Mouse (Mus musculus) limb, embryonic 11.5 days (tissue): ENCODE data around the gene Gcnt7. TPM values are rescaled to one million over a fixed set of nuclear protein-coding genes. Genes with fewer than 3 reads are reported as not detected.

Experiments used
- ATAC-seq: fragments of 200-750 bp; cut with Nextera tagmentation; 2 replicates; pipeline ENCODE4 v1.8.0; 2017; ENCODE audit warnings: low read depth; ENCODE audit not compliant: insufficient number of reproducible peaks, low FRiP score, low TSS enrichment
- DNase-seq: peaks from one replicate; pipeline ENCODE4 v3.0.0-alpha.2; 2015; ENCODE audit warnings: low spot score
- H3K27ac ChIP-seq: fragments of 300-500 bp; sonication (generic); replicated peaks from 2 replicates; pipeline ENCODE4 v1.5.1; 2014; ENCODE audit warnings: low read depth, mild to moderate bottlenecking, low read length
- H3K27me3 ChIP-seq: fragments of 300-500 bp; sonication (generic); 2 replicates; pipeline ENCODE4 v1.6.1; 2014; ENCODE audit warnings: mild to moderate bottlenecking, low read length, mixed read lengths; ENCODE audit not compliant: control insufficient read depth, insufficient read depth
- H3K36me3 ChIP-seq: fragments of 300-500 bp; sonication (generic); 2 replicates; pipeline ENCODE4 v1.6.1; 2014; ENCODE audit warnings: mild to moderate bottlenecking, low read length, moderate library complexity, mixed read lengths; ENCODE audit not compliant: control insufficient read depth, insufficient read depth
- H3K4me1 ChIP-seq: fragments of 300-500 bp; sonication (generic); 2 replicates; pipeline ENCODE4 v1.6.1; 2014; ENCODE audit warnings: low read length, mixed read lengths; ENCODE audit not compliant: control insufficient read depth, insufficient read depth
- H3K4me2 ChIP-seq: fragments of 300-500 bp; sonication (generic); 2 replicates; pipeline ENCODE4 v1.6.1; 2014; ENCODE audit warnings: low read depth, mild to moderate bottlenecking, moderate library complexity; ENCODE audit not compliant: severe bottlenecking
- H3K4me3 ChIP-seq: fragments of 300-500 bp; sonication (generic); 2 replicates; pipeline ENCODE4 v1.5.1; 2014; ENCODE audit warnings: low read depth, low read length
- H3K9ac ChIP-seq: fragments of 300-500 bp; sonication (generic); 2 replicates; pipeline ENCODE4 v1.6.1; 2014; ENCODE audit warnings: mild to moderate bottlenecking, low read length
- H3K9me3 ChIP-seq: fragments of 300-500 bp; sonication (generic); 2 replicates; pipeline ENCODE4 v1.6.1; 2016; ENCODE audit warnings: low read length; ENCODE audit not compliant: control insufficient read depth
- WGBS: fragments of 180-500 bp; shearing (Covaris S2); extraction: QIAGEN DNeasy Blood & Tissue Kit; methylation state at CpG from one replicate; pipeline ENCODE4 v1.1.7; 2014; 5-methylcytosine and 5-hydroxymethylcytosine counted together
- polyA plus RNA-seq: library from polyadenylated mRNA; unstranded; fragments of >200 nt; fragmentation: Nextera tagmentation; extraction: Ambion mirVana; gene quantifications from 2 replicates; pipeline ENCODE4 v1.2.1, GENCODE M21; 2014

Gcnt7 gene
- polyA plus RNA-seq, 1 experiment from 2014 or later = 0.56 TPM

- 45% methylated on average over 5 of the region's 5 CpGs for WGBS
- no peak for ATAC-seq
Observed at GRCm38 (mm10) chr2:172433746-172434145, 24.6 kb downstream of the Gcnt7 start.

GRCm38 (mm10) chr2:172430609-172431008 is 27.8 kb downstream of the Gcnt7 start:
- no peaks in the 10 kb centered on the region for H3K36me3 ChIP-seq
- ATAC-seq (no peak), DNase-seq (no peak)
- H3K27ac ChIP-seq = no peak overlapping the region
- no peak overlapping the region for H3K4me3 ChIP-seq
- no peaks in the 10 kb centered on the region for H3K4me1 ChIP-seq
- no peaks in the 10 kb centered on the region for H3K27me3 ChIP-seq
- no peak overlapping the region for H3K4me2 ChIP-seq
- H3K9ac ChIP-seq = no peak overlapping the region
- WGBS = 86% methylated on average over 1 of the region's 1 CpGs
- no peaks in the 10 kb centered on the region for H3K9me3 ChIP-seq

More at GRCm38 (mm10) chr2:172433746-172434145, 24.6 kb downstream of the Gcnt7 start:
- Histone ChIP-seq H3K27ac (no peak overlapping the region), H3K9ac (no peak overlapping the region), H3K36me3 (no peaks in the 10 kb centered on the region), H3K4me1 (no peaks in the 10 kb centered on the region), H3K27me3 (no peaks in the 10 kb centered on the region), H3K4me3 (no peak overlapping the region), H3K9me3 (no peaks in the 10 kb centered on the region), H3K4me2 (no peak overlapping the region)
- no peak for DNase-seq

- Histone ChIP-seq H3K9me3 (no peaks in the 10 kb centered on the region), H3K36me3 (no peaks in the 10 kb centered on the region), H3K9ac (no peak overlapping the region), H3K4me3 (no peak overlapping the region), H3K4me2 (no peak overlapping the region), H3K4me1 (no peaks in the 10 kb centered on the region), H3K27ac (no peak overlapping the region), H3K27me3 (no peaks in the 10 kb centered on the region)
- DNase-seq (no peak), ATAC-seq (no peak)
- WGBS = 84% methylated on average over 5 of the region's 5 CpGs
Observed at GRCm38 (mm10) chr2:172418208-172418607, 40.2 kb downstream of the Gcnt7 start.

- Histone ChIP-seq H3K4me2 (no peak overlapping the region), H3K27ac (no peak overlapping the region), H3K4me1 (no peaks in the 10 kb centered on the region), H3K4me3 (no peak overlapping the region), H3K9me3 (no peaks in the 10 kb centered on the region), H3K36me3 (no peaks in the 10 kb centered on the region), H3K27me3 (no peaks in the 10 kb centered on the region), H3K9ac (no peak overlapping the region)
- no peak for DNase-seq
- no peak for ATAC-seq
- 90% methylated on average over 5 of the region's 5 CpGs for WGBS
Observed at GRCm38 (mm10) chr2:172416876-172417275, 41.5 kb downstream of the Gcnt7 start.

GRCm38 (mm10) chr2:172416218-172416617 is 42.2 kb downstream of the Gcnt7 start:
- ATAC-seq = no peak
- Histone ChIP-seq H3K4me2 (no peak overlapping the region), H3K4me3 (no peak overlapping the region), H3K9me3 (no peaks in the 10 kb centered on the region), H3K36me3 (no peaks in the 10 kb centered on the region), H3K27ac (no peak overlapping the region), H3K4me1 (no peaks in the 10 kb centered on the region), H3K27me3 (no peaks in the 10 kb centered on the region), H3K9ac (no peak overlapping the region)
- DNase-seq = no peak
- WGBS = 57% methylated on average over 12 of the region's 12 CpGs

GRCm38 (mm10) chr2:172413894-172414293 is 44.5 kb downstream of the Gcnt7 start:
- no peak overlapping the region for H3K27ac ChIP-seq
- no peaks in the 10 kb centered on the region for H3K9me3 ChIP-seq
- ATAC-seq (no peak), DNase-seq (no peak)
- no peaks in the 10 kb centered on the region for H3K27me3 ChIP-seq
- no peak overlapping the region for H3K4me3 ChIP-seq
- no peaks in the 10 kb centered on the region for H3K4me1 ChIP-seq
- no peak overlapping the region for H3K9ac ChIP-seq
- no peak overlapping the region for H3K4me2 ChIP-seq
- no peaks in the 10 kb centered on the region for H3K36me3 ChIP-seq
- WGBS = 49% methylated on average over 5 of the region's 5 CpGs

GRCm38 (mm10) chr2:172413273-172413672 is 45.1 kb downstream of the Gcnt7 start:
- DNase-seq (no peak), ATAC-seq (no peak)
- H3K36me3 ChIP-seq = no peaks in the 10 kb centered on the region
- H3K27me3 ChIP-seq = no peaks in the 10 kb centered on the region
- H3K4me2 ChIP-seq = no peak overlapping the region
- no peak overlapping the region for H3K27ac ChIP-seq
- no peak overlapping the region for H3K4me3 ChIP-seq
- no peak overlapping the region for H3K9ac ChIP-seq
- H3K4me1 ChIP-seq = no peaks in the 10 kb centered on the region
- no peaks in the 10 kb centered on the region for H3K9me3 ChIP-seq
- 44% methylated on average over 4 of the region's 4 CpGs for WGBS

GRCm38 (mm10) chr2:172412454-172412853 is 45.9 kb downstream of the Gcnt7 start:
- Histone ChIP-seq H3K9ac (no peak overlapping the region), H3K9me3 (no peaks in the 10 kb centered on the region), H3K4me2 (no peak overlapping the region), H3K4me3 (no peak overlapping the region), H3K27ac (no peak overlapping the region), H3K36me3 (no peaks in the 10 kb centered on the region), H3K27me3 (no peaks in the 10 kb centered on the region), H3K4me1 (no peaks in the 10 kb centered on the region)
- DNase-seq (peak; percentile 42), ATAC-seq (no peak)
- WGBS = 19% methylated on average over 9 of the region's 9 CpGs

GRCm38 (mm10) chr2:172411091-172411490 is 47.3 kb downstream of the Gcnt7 start:
- no peaks in the 10 kb centered on the region for H3K4me1 ChIP-seq
- WGBS = 79% methylated on average over 11 of the region's 11 CpGs
- no peak overlapping the region for H3K4me3 ChIP-seq
- no peaks in the 10 kb centered on the region for H3K9me3 ChIP-seq
- H3K4me2 ChIP-seq = no peak overlapping the region
- H3K9ac ChIP-seq = no peak overlapping the region
- H3K27me3 ChIP-seq = no peaks in the 10 kb centered on the region
- no peaks in the 10 kb centered on the region for H3K36me3 ChIP-seq
- DNase-seq (no peak), ATAC-seq (no peak)
- H3K27ac ChIP-seq = no peak overlapping the region
